Mouse (Mus musculus) macrophage (primary cell): ENCODE data around the gene Dnajc4. TPM values are rescaled to one million over a fixed set of nuclear protein-coding genes. Genes with fewer than 3 reads are reported as not detected.

Experiments used
- H3K27ac ChIP-seq: fragments of 350-480 bp; formaldehyde crosslinking; 2 replicates; pipeline ENCODE4 v1.9.0; 2021
- H3K36me3 ChIP-seq: fragments of 350-480 bp; formaldehyde crosslinking; 2 replicates; pipeline ENCODE4 v1.9.0; 2021; ENCODE audit errors: inconsistent target
- H3K4me3 ChIP-seq: fragments of 350-480 bp; formaldehyde crosslinking; 2 replicates; pipeline ENCODE4 v1.9.0; 2021; ENCODE audit errors: inconsistent target
- H3K79me2 ChIP-seq: fragments of 350-480 bp; formaldehyde crosslinking; 2 replicates; pipeline ENCODE4 v1.9.0; 2021; ENCODE audit errors: inconsistent target
- whole genome bisulfite sequencing: methylation state at CpG from one replicate; pipeline ENCODE4 v1.1.7; 2026; ENCODE audit warnings: inconsistent platforms; ENCODE audit not compliant: missing documents; 5-methylcytosine and 5-hydroxymethylcytosine counted together
- polyA plus RNA-seq: library from polyadenylated mRNA; stranded (reverse); fragments of 250-400 nt; gene quantifications from 3 replicates; pipeline ENCODE4 v1.2.4, GENCODE M21; 2018; ENCODE audit warnings: inconsistent platforms

Dnajc4 gene
- polyA plus RNA-seq, 1 experiment from 2014 or later, result 18.1 TPM

DNA sequence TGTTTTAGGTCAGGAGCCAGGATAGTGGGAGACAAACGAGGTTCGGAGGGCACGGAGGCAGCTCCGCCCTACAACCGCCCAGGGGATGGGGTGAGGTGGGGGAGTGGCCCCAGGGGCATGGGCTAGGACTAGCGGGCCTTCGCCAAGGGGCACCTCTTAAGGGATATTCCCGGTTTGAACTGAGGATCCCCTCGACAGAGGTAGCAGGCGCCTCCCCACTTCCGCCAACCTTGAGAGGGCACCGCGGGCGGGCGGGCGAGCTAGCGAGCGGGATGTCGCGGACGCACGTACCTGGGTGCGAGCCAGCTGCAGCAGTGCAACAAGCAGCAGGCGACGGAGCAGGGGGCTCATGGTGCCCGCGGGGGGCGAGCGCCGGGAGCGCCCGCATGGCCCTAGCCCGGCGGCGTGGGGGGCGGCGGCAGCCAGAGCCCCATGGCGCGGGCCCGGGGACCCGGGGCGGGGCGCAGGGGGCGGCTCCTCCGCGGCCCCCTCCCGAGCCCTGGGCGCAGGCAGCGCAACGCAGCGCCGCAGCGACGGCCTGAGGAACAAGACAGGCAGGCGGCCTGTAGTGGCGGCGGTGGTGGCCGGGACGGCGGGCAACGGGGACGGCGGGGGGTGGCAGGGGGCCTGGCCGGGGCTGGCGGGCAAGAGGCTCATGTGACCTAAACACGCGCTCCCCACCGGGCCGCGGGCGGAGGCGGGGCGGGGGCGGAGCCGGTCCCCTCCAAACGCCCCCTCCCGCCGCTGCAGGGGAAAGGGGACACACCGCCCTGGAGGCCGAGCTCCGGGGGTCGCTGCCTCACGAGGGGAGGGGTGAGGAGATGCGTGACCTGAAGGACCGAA is 5.1 kb downstream of the Dnajc4 start, which contains the start of gene Vegfb:
Vegfb (minus strand) TSS at position 591 of the 843 bp plus-strand sequence.
- H3K4me3 ChIP-seq, result peak within 1 kb of the TSS; percentile 60
- H3K27ac ChIP-seq, result peak within 1 kb of the TSS; percentile 55
- under 1% methylated on average over 33 of the region's 85 CpGs for WGBS
- H3K36me3 ChIP-seq, result no peaks in the 10 kb centered on the region
- H3K79me2 ChIP-seq, result peaks cover 13% of the 10 kb centered on the region

- Histone ChIP-seq H3K36me3 (no peaks in the 10 kb centered on the region), H3K27ac (peak overlapping the region; percentile 55), H3K4me3 (peak overlapping the region; percentile 60), H3K79me2 (peaks cover 17% of the 10 kb centered on the region)
- WGBS, result 89% methylated on average over 10 of the region's 10 CpGs
Measured at GRCm38 (mm10) chr19:6985951-6986708, 6.2 kb downstream of the Dnajc4 start.

DNA sequence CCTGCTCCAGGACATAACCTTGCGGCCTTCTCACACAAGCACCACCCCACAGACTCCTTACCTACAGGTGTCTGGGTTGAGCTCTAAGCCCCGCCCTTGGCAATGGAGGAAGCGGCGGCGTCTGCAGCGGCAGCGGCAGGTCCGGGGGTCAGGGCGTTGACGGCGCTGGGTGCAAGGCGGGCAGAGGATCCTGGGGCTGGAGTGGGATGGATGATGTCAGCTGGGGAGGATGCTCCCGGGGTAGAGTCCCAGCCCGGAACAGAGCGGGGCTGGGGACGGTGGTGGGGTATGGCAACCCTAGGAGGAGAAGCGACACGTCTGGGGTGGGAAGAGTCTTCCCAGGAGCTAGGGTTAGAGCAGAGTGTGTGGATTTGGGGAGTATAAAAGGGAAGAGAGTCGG is 7.1 kb downstream of the Dnajc4 start:
- peaks cover 17% of the 10 kb centered on the region for H3K79me2 ChIP-seq
- H3K27ac ChIP-seq, result no peak overlapping the region
- H3K4me3 ChIP-seq, result no peak overlapping the region
- no peaks in the 10 kb centered on the region for H3K36me3 ChIP-seq
- 96% methylated on average over 16 of the region's 19 CpGs for WGBS

DNA sequence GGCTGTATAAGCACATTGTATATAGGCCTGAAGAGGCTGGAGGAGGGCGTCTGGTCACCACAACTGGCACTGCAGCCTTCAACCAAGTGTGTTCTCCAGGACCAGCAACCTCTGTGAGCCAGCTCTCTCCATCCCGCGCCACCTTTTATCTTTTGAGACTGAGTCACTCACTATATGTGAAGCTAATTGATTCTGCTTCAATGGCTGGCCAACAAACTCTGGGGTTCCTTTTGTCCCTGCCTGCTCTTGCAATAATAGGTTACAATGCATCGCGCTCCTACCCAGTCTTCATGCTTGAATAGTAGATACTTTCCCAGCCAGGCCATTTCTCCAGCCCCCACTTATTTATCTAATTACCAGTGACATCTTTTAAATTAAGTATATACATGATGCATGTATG is 8.8 kb downstream of the Dnajc4 start:
- Histone ChIP-seq H3K27ac (no peak overlapping the region), H3K79me2 (peaks cover 26% of the 10 kb centered on the region), H3K4me3 (no peak overlapping the region), H3K36me3 (no peaks in the 10 kb centered on the region)
- WGBS, result 95% methylated on average over 5 of the region's 5 CpGs

GRCm38 (mm10) chr19:6981465-6981864 is 10.9 kb downstream of the Dnajc4 start:
- peaks cover 41% of the 10 kb centered on the region for H3K79me2 ChIP-seq
- peak overlapping the region; percentile 74; the same call in 1 of the 2 replicates for H3K4me3 ChIP-seq
- WGBS, result 91% methylated on average over 4 of the region's 4 CpGs
- H3K27ac ChIP-seq, result peak overlapping the region; percentile 77; the same call in 1 of the 2 replicates
- 0 out of 2 replicates have a peak, but pooled peaks cover 6% of the 10 kb centered on the region for H3K36me3 ChIP-seq

DNA sequence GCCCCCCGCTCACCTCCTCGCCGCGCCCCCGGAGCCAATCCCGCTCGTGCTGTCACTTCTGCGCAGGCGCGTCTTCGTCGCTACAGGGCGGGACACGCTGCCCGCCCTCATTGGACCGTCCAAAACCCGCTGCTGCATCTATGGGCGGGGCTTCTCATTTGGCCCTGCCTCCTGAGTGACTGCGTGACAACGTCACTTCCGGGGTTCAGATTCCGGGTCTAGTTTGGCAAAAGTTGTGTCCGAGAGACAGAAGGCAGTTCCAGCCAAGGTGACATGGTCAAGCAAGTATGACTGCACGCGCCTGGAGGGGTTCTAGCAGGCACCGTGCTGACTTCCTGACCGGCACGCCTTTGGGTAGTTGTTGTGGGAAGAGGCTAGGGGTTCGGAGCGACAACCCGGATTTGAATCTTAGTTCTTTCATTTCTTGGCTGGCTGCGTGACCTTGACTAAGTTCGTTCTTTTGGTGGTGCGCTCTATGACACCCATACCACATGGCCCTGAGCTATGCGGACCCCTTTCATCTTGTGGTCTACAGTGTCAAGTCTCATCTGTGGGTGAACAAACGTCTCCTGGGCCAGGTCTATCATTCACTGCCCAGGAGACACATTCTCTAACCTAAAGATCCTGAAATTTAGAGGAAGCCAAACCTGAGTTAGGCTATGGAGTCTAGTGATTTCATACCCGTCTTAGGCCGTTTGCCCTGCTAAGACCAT is 11.8 kb downstream of the Dnajc4 start, which contains the start of gene Fkbp2:
Fkbp2 (minus strand) TSS at position 121 of the 713 bp plus-strand sequence.
- peaks cover 43% of the 10 kb centered on the region for H3K79me2 ChIP-seq
- WGBS, result under 1% methylated on average over 38 of the region's 38 CpGs
- peak within 1 kb of the TSS; percentile 77 for H3K27ac ChIP-seq
- 0 out of 2 replicates have a peak, but pooled peaks cover 6% of the 10 kb centered on the region for H3K36me3 ChIP-seq
- peak within 1 kb of the TSS; percentile 74 for H3K4me3 ChIP-seq

GRCm38 (mm10) chr19:6979486-6980380 is 12.6 kb downstream of the Dnajc4 start:
- Histone ChIP-seq H3K36me3 (0 out of 2 replicates have a peak, but pooled peaks cover 6% of the 10 kb centered on the region), H3K27ac (peak overlapping the region; percentile 70), H3K4me3 (peak overlapping the region; percentile 60), H3K79me2 (peaks cover 46% of the 10 kb centered on the region)
- WGBS, result under 1% methylated on average over 57 of the region's 59 CpGs

GRCm38 (mm10) chr19:6979001-6979479 is 13.3 kb downstream of the Dnajc4 start:
- H3K27ac ChIP-seq, result peak overlapping the region; percentile 70
- 0 out of 2 replicates have a peak, but pooled peaks cover 6% of the 10 kb centered on the region for H3K36me3 ChIP-seq
- peaks cover 46% of the 10 kb centered on the region for H3K79me2 ChIP-seq
- 30% methylated on average over 10 of the region's 11 CpGs for WGBS
- peak overlapping the region; percentile 60 for H3K4me3 ChIP-seq

GRCm38 (mm10) chr19:6978639-6978974 is 13.8 kb downstream of the Dnajc4 start:
- peaks cover 46% of the 10 kb centered on the region for H3K79me2 ChIP-seq
- H3K36me3 ChIP-seq, result 0 out of 2 replicates have a peak, but pooled peaks cover 6% of the 10 kb centered on the region
- peak overlapping the region; percentile 70 for H3K27ac ChIP-seq
- H3K4me3 ChIP-seq, result peak overlapping the region; percentile 60; the same call in 1 of the 2 replicates
- WGBS, result 69% methylated on average over 3 of the region's 3 CpGs

DNA sequence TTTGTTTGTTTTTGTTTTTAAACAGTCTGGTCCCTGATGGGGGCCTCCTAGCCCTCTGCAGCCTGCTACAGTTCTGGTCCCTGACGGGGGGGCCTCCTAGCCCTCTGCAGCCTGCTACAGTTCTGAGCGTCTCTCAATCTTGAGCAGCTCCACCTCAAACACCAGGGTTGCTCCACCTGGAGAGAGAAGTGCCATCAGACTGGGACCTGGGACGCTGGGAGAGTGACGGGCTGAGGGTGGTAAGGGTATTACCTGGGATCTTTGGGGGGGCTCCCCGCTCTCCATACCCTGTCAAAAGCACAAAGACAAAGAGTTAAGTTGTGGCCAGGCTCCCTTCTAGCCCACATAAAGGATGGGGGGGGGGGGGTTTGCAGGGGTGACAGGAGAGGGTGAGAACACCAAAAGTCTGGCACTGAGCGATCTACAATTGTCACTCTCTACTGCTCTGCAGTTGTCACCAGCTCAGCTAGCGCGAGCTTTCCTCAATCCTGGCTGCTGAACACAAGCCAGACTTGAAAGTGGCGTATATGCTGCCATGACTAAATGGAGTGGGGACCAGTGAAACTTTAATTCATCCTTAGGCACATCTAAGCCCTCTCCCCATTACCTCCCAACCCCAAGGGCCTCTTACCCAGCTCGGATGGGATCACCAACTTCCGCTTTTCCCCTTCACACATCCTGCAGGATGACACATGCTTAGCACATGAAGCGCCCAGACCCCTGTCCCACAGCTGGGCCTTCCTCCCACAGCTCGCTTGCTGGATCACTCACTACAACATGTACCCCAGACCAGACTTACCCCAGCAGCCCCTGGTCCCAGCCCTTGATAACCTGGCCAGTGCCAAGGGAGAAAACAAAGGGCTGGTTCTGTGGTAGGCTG is 14.4 kb downstream of the Dnajc4 start:
- H3K79me2 ChIP-seq, result peaks cover 46% of the 10 kb centered on the region
- H3K4me3 ChIP-seq, result no peak overlapping the region
- peak overlapping the region; percentile 70 for H3K27ac ChIP-seq
- 0 out of 2 replicates have a peak, but pooled peaks cover 6% of the 10 kb centered on the region for H3K36me3 ChIP-seq
- 81% methylated on average over 11 of the region's 13 CpGs for WGBS

GRCm38 (mm10) chr19:6975537-6976521 is 16.5 kb downstream of the Dnajc4 start, which contains the start of gene Plcb3:
TSS of gene Plcb3 (minus strand) at chr19:6976470.
- H3K79me2 ChIP-seq, result peaks cover 41% of the 10 kb centered on the region
- under 1% methylated on average over 16 of the region's 16 CpGs for WGBS

More at GRCm38 (mm10) chr19:6975537-6976521, 16.5 kb downstream of the Dnajc4 start, which contains the start of gene Plcb3:
- Histone ChIP-seq H3K27ac (peak within 1 kb of the TSS; percentile 73), H3K4me3 (peak within 1 kb of the TSS; percentile 89), H3K36me3 (0 out of 2 replicates have a peak, but pooled peaks cover 6% of the 10 kb centered on the region)
